Mouse (Mus musculus) embryo, embryonic 10 days (tissue): Measurements from ENCODE around the gene Slc41a1.

Source experiments
- DNase-seq: peaks from one replicate; pipeline ENCODE4 v3.0.0-alpha.2; 2015; ENCODE audit warnings: low spot score

The Slc41a1 gene

DNA sequence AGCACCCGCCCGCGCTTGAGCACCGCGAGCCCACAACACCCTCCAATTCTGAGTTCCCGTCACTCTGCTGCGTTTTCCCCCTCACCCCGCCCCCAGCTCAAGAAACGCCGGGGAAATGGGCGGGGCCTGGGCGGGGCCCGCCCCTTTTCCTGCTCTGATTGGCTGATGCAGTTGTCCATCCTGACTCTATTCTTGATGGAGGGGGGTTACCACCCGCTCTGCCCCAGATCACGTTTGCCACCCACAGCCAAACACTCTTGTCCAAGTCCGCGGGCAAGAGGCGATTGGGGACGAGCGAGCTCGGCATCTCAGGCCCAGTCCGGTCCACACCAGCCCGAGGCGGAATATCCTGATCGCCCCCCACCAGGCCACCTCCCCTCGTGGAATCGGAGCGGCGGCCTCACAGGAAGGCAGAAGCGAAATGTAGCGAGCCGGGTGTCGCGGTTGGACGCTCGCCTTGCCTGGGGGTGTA is 530 bp downstream of the Slc41a1 start:
- peak; percentile 87 for DNase-seq

DNA sequence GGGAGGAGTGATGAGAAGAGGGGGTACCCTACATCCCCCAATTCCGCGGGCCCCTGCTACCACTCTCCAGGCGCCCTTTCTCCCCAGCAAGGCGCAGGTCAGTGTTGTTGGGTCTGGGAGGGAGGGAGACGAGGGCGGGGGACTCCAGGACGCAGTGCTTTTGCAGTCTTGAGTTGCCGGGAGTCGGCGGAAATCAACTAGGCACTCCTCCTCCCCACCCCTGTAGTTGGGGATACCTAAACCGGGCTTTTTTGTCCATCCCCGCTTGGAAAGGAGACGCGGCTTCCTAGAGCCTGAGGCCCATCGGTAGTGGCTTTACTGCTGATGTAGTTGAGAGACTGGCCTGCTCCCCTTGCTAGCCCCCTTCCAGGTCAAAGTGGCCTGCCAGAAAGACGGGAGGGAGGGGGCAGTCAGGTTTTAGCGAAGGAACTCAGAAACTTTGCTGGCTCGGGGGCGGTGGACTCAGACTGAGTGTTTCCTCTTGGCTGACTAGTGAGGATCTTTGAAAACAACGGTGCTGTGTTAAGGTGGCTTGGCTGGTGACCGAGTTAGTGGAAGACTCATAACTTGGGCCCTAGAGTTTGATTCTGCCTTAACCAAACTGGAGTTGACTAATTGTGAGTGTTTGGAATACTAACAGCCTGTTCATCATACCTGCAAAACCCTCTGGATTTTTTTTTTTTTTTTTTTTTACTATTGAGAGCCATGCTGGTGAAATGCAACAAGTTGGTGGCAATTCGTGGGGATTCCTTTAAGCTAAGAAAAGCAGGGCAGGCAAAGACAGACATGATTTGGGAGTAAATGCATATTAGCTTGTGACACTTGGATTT is 1.2 kb downstream of the Slc41a1 start:
- DNase-seq = peak; percentile 58

DNA sequence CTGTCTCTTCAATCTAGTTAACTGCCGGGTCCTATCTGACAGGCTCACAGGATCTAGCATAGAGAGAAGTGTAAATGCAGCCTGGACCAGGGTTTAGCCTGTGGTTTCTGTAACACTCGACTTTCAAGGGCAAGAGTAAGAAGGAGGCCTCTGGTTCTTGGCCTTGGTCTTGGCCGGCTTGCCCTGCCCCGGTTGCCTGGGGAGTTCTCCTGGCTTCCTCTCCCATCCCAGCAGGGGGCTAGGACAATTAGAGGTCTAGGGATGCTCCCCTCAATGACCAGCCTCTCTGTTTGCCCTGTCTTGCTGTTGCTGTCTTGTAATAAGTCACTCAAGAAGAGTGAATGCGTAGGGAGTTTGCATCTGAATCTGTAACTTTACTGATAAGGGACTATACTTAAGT is 2.0 kb downstream of the Slc41a1 start:
- no peak for DNase-seq

DNA sequence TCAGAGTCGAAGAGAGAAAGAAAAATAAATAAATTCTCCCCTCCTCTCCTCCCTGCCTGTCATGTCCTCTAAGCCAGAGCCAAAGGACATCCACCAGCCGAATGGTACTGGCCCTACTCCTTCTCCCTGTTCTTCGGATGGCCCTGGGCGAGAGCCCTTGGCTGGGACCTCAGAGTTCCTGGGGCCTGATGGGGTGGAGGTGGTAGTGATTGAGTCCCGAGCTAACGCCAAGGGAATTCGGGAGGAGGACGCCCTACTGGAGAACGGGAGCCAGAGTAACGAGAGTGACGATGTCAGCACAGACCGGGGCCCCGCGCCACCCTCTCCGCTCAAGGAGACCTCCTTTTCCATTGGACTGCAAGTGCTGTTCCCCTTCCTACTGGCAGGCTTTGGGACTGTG is 3.3 kb downstream of the Slc41a1 start:
- no peak for DNase-seq

DNA sequence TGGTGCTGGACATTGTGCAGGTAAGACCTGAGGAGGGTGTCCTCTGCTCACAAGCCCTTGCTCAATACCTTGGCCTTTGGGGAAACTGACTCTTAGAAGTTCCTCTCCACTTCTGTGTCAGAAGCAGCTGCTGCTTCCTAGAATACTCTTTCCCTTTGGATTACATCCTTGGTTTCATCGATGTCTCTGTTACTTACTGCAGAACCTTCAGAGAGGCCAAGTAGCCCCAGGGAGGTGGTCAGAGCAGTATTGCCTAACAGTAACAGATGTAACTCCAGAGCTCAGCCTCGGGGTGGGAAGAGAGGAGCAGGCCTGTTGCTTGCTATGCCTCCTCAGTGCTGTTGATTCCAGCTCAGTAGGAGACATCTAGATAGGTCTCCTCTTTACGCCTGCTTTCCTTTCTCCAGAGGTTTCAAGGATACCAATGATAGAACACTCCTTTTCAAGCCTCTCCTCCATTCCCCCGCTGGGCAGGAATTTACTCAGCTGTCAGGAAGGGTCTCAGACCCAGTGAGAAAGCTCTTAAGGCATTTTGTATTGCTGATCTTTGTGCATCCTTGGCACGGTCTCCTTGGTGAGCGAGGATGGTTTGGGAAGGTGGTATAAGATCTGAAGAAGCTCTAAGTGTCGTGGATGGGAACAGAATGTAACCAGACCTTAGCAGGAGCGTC is 3.8 kb downstream of the Slc41a1 start:
- no peak for DNase-seq

DNA sequence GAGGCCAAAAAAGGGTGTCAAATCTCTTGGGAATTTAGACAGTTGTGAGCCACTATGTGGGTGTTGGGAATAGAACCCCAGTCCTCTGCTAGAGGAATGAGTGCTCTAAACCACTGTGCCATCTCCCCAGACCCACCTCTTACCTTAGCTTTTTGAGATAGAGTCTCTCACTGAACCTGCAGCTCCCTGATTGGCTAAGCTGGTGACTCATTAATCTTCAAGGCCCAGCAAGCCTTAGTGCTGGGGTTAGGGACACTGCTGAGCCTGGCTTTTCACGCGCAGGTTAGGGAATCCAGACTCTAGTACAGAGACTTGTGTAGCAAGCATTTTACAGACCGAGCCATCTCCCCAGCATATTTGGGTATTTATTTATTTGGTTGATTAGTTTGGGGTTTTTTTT is 9.7 kb downstream of the Slc41a1 start:
- DNase-seq = no peak

DNA sequence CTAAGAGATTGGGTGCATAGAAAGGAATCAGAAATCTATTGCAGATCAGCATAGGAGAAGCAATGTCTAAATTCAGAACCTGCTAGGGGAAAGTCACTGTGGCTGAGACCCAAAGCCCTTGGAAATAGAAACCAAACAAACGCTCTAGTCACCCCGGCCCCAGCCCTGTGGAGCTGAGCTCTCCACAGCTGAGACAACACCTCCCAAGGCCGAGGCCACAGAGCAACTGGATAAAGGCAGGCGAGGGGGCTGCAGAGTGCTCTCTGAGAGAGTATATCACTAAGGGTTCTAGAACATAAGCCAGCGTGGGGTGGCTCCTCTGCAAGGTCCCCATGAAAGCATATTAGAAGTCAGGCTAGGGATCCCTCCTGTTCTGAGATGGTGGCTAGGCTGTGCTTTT is 11.2 kb downstream of the Slc41a1 start:
- no peak for DNase-seq

DNA sequence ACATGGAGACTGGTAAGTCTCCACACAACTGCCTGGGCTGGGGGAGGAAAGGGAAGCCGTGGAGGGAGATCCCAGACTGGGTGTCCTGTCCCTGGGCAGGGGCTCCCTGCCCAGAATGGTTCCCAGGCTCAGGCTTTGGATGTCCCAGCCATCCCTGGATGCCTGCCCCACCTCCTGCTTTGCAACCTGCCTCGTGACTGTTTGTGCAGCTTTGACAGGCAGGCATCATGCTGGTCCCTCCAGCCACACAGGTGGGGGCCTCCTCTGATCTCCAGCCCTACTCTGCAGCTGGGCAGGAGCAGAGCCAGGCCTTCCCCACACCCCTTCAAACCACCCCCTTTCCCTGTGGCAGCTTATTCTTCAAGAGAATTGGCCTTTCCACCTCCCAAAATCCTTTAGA is 12.0 kb downstream of the Slc41a1 start:
- DNase-seq = no peak

DNA sequence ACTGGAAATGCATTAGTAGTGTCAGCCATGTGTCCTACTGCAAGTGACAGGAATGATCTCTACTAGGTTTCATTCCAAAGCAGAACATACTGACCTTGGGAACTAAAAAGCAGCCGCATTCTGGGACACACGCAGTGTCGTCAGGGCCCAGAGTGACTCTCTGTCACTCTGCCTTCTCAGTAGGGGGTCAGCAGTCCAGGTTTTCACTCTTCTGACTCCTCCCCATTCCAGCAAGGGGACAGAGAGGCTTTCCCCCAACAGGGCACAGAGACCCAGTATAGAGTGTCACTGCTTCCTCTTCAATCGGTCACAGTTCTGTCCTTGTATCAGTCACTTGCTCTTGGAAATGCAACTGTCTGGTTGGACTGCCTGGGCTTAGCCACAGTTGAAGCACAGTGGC is 14.9 kb downstream of the Slc41a1 start:
- no peak for DNase-seq

DNA sequence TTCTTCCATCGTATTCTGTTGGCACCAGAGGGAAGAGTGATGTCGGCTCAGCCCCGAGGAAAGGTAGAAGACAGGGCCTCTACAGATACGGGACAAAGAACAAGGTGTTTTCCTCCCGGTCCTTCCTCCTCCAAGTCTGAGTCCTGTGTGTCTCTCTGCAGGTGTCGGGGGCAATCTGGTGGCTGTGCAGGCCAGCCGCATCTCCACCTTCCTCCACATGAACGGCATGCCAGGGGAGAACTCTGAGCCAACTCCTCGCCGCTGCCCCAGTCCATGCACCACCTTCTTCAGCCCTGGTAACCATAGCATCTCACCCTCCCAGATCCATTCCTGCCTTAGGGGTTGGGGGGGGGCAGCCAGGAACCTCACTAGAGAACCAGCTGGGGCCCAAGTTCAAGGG is 16.5 kb downstream of the Slc41a1 start:
- no peak for DNase-seq

DNA sequence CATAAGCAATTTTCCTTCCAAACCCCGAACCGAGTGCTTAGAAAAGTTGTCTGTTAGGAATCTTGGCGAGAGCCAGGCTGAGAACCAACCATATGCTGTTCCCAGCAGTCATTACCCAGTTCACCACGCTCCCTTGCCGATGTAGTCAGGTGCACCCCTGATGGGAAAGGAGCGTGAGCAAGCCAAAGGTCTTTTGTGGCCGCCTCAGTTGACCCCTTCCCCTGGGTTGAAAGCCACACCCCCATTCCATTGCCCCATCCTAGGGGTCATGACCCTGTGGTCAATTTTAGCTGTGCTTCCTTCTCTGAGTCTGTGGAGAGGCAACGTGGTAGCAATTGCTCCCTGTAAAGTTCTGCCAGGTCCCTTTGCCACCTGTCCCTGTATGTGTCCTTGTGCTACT is 17.6 kb downstream of the Slc41a1 start:
- no peak for DNase-seq

DNA sequence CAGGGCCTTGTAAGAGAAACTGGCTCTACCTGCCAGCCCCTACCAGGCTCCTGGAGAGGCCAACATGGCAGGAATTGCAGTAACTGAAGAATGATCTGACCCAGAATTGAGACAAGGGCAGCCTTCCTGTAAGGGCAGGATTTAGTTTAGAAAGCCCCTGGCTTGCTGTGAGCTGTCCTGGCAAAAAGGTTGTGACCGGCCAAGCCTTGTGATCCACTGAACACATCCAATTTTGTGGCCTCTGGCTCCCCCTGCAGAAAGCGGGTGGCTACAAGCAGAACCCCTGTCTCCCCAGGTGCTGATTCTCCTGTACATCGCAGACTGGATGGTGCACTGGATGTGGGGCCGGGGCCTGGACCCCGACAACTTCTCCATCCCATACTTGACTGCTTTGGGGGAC is 19.0 kb downstream of the Slc41a1 start:
- peak; percentile 49 for DNase-seq

DNA sequence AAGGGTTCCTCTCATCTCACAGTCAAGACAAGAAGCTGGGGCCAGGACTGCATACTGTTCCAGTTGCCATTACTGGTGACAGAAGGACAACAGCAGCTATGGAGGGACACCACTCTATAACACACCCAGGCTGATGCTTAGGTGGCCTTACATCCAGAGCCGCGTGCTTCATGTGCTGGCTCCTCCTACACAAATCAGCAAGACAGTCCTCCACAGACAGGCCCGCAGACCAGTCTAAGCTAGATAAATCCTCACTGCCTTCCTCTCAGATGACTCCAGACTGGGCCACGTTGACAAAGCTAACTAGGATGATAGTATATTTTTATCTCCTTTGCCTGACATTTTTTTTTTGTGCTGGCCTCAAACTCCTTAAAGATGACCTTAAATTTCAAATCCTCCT is 34.5 kb downstream of the Slc41a1 start:
- DNase-seq = no peak

DNA sequence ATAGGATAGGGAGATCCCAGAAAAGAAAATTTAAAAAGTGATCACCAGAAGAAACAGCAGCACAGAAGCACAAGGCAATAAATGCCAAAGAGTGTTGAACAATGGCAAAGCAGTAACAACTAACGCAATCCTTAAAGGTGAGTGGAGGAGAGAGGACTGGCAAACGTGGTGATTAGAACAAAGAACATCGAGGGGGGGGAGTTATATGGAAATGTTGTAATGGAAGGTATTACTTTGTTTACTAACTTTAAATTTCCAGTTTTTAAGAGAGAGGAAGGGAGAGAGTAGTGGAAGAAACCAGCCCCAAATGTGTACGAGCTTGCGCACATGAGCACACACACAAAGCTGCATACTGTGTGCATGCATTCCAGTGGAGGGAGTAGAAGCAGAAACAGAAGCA is 38.3 kb downstream of the Slc41a1 start:
- DNase-seq = no peak

DNA sequence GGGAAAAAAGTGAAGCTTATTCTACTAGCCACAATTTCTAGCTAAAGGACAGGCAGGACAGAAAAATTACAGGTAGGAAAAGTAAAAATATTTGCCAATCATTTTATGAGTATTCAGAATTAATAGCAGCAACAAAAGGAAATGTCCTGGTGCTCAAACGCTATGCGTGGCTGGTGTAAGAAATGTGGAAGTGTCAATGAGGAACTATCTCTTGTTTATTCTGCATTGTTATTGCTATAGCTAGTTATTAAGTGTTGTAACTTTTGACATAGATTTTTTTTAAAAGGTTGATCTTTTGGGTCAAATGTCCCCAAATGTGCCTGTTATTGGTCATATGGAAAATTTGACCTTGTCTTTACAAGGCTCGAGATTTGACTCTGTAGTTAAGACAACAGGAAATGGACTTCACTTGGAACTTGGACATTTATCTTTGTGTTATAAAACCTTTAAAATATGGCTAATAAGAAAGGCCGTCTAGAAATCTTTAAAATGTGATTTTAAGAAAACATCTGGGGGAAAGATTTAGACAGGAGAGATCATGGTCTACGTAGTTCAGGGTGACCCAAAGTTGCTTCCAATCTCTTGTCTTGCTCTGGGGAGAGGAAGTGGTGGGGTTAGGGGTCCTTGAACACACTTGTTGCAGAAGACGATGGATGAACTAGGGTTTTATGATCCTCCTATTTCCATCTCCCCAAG is 39.2 kb downstream of the Slc41a1 start:
- no peak for DNase-seq

DNA sequence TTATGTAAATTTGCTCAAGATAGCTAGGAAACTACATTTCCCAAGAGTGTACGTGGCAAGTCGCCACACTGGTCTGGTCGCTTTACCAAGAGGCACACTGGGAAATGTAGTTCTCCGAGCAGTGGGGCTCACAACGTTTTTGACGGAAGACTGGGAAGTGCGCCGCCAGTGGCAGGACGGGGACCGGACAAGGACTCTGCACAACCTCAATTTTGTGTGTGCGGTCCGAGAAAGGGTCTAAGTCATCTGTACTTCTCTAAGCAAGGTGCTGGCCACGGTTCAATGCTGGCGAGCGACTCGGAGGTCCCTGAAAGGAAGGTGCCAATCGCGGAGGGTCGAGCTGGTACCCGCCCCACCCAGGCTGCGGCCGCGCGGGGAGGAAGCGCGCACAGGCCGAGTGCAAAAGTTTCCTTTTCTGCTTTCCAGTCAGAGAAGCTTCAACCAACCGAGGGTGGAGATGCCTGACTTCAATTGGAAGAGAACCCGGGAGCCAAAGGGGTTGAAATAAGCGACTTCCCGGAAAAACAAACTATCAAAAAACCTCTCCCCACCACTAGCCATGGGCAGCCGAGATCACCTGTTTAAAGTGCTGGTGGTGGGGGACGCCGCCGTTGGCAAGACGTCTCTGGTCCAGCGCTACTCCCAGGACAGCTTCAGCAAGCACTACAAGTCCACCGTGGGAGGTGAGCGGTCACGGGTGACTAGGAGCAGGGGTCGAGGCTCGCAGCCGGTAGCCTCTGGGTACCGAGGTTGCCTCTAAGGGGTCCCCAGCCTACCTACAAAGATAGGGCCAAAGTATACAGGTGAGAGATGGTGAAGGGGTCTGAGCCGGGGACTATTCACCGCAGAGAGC is 40.0 kb downstream of the Slc41a1 start, which contains the start of gene Rab29:
Rab29 (plus strand) TSS at position 132 of the 853 bp plus-strand sequence.
- DNase-seq = peak; percentile 97

DNA sequence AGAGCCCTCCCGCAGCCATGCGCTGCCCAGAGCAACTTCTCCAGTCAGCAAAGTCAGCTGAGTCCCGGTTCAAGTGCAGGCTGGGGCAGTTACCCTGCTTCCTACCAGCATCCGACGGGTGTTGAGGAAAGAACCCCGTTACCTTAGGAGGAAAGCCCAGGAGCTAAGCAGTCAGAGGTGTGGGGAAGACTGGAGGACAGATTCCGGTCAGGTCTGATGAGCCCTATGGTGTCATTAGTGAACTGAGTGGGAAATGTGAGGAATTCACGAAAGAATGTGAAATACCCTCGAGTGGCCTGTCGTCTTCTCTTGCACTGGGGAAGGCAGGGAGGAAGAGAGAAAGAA is 40.6 kb downstream of the Slc41a1 start:
- DNase-seq = no peak

DNA sequence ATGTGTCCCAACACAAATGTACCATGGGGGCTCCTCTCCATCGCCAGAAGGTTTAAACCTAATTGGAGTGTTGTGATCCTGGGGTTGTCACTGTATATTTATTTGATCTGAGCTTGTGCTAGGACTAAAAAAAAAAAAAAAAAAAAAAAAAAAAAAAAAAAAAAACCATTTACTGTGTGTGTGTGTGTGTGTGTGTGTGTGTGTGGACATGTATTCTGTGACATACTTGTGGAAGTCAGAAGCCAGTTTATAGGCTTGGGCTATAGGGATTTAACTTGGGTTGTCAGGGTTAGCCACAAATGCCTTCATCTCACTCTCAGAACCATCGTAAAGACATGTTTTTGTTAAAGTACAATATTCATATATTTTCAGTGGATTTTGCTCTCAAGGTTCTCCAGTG is 42.3 kb downstream of the Slc41a1 start:
- DNase-seq = no peak

DNA sequence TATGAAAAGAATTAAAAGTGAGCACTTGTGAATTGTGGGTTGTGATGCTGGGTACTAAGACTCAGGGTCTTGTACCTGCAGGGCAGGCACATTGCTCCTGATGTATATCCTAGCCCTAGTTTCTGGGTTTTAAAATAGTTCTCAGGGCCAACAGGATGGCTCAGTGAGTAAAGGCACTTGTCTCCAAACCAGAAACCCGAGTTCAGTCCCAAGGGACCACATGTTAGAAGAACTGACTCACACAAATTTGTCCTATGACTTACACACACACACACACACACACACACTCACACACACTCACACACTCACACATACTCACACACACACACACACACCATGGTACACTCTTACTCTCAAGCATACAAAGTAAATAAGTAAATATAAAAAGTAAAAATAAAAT is 45.6 kb downstream of the Slc41a1 start:
- no peak for DNase-seq

DNA sequence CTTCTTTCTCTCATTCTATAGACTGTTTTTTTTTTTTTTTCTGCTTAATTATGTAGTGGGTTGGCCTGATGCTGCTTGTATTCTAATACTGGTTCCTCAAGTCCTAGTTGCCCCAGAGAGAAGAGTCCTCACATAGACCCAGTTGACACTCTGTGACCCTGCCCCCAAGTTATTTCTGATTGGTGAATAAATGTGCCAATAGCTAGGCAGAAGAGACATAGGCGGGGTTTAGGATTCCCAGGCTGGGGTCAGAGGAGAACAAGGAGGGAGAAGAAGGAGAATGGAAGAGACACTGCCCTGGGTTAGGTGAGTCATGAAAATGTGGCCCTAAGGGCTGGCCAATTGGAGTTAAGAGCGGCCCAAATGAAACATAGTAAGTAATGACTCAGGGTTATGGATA is 52.5 kb downstream of the Slc41a1 start:
- DNase-seq = no peak

DNA sequence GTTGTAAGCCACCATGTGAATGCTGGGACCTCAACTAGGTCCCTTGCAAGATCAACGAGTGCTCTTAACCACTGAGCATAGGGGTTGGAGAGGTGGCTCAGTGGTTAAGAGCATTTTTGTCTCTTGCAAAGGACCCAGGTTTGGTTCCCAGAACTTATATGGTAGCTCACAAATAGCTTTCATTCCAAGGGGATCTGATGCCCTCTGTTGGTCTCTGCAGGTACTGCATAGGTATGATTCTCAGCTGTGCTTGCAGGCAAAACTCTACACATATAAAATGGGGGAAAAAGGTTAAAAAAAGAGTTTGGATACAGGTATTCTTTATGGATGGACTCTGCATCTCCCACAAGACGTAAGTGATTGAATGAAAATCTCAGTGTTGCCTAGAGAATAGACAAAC is 55.5 kb downstream of the Slc41a1 start:
- peak; percentile 41 for DNase-seq

DNA sequence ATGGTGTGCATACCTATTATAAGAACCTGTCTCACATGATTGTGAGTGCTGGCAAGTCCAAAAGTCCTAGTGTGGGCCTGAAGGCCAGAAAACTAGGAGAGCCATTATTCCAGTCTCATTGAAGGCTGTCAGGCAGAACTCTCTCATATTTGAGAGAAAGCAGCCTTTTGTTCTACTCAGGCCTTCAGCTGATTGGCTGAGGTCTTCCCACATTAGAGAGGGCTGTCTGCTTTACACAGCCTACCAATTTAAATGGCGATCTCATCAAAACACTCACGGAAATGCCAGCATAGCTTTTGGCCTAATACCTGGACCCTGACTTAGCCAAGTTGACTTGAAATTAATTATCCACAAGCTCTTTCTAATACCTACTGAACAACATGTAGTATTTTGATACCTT is 58.9 kb downstream of the Slc41a1 start:
- DNase-seq = no peak
